Mouse (Mus musculus) cerebellum, adult 18-20 months (tissue): Measurements from ENCODE around the gene Cysrt1.

ENCODE experiments used
- DNase-seq, 2 experiments: peaks; one replicate each; pipeline ENCODE4 v3.0.0; 2021

The Cysrt1 gene

DNA sequence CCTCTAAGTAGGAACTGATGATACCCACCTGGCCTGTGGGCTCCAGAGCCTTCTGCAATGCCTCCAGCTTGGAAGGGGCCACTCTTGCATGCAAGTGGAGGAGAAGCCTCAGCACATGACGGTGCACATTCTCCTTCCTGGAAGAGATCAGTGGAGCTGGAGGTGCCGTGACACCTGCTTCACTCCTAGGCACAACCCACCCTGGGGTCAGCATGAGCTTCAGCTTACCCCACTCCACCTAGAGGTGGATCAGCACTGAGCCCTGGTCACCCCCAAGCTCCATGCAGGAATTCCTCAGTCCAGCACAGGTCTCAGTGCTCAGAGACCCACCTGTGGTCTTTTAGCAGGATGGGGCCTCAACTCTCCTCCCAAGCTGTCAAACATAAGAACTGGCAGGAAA lies 41.6 kb downstream of the Cysrt1 start:
- no peak for DNase-seq

DNA sequence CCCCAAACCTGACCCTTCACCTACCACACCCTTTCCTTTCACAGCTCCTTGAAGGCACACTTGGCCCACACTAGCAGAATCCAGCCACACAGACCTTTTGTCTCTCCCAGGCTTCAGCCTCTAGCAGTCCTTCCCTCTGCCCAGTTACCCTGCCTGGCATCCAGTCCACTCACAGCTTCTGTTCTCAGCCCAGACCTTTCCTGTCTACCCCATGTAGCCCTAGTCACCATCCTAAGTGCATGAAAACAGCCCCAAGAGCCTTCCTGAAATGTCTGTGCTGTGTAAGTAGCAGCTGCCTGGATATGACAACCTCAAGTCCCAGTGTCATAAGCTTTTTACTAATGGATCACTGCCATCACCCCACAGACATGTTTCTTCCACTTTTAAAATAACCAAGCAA lies 44.3 kb downstream of the Cysrt1 start:
- DNase-seq: no peak

DNA sequence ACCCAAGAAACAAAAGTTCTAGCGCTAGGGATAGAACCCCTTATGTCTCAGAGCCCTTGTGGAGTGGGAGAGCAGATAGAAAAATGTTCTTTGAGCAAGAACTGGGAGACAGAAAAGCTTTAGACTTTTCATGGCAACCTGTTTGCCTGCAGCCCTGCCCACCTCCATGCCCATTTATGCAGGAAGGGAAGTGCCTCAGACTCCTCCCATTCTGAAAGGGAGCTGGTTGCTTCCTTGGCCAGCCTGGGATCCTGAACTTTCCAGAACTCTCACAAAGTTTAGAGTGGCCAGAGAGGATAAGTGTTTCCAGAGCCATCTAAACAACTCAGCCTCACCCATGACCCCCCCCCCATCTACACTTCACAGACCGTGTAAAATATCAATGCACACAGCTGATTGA lies 45.1 kb downstream of the Cysrt1 start:
- no peak for DNase-seq

DNA sequence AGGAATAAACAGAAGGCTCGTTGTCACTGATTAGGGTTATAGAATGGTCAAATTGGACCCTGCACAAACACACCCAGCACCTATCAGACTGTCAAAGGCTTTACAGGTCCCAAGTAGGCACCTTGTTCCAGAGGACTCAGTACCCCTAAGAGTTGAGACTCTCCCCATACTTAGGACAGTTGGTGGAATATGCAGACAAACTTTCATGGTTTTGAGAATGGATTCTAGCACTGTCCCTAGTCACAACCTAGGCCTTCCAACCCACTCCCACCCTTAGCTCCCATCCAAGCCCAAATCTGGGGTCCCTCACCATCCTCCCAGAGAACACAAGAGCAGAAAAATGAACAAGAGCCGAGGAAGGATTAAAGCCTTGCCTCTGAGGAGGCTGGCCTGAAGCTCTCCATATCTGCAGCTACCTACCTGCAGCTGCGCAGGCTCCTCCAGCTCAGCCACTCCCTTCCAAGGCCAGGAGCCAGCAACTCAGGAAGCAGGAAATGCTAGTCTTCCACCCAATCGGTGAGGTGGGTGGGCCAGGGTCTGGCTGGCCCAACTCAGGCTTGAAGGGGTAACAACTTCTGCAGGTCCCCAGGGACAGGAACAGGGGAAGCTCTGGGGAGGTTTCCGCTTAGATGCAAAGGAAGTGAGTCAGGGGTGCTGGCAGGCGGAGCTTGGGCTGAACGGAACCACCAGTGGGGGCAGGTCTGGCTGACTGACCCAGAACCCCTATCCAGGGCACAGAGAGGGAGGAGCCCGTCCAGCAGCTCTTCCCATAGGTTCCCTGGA lies 45.9 kb downstream of the Cysrt1 start, which contains the start of gene Tor4a:
Gene Tor4a, minus strand, starts transcription at position 715 of the 783 bp plus-strand sequence.
- no peak for DNase-seq

DNA sequence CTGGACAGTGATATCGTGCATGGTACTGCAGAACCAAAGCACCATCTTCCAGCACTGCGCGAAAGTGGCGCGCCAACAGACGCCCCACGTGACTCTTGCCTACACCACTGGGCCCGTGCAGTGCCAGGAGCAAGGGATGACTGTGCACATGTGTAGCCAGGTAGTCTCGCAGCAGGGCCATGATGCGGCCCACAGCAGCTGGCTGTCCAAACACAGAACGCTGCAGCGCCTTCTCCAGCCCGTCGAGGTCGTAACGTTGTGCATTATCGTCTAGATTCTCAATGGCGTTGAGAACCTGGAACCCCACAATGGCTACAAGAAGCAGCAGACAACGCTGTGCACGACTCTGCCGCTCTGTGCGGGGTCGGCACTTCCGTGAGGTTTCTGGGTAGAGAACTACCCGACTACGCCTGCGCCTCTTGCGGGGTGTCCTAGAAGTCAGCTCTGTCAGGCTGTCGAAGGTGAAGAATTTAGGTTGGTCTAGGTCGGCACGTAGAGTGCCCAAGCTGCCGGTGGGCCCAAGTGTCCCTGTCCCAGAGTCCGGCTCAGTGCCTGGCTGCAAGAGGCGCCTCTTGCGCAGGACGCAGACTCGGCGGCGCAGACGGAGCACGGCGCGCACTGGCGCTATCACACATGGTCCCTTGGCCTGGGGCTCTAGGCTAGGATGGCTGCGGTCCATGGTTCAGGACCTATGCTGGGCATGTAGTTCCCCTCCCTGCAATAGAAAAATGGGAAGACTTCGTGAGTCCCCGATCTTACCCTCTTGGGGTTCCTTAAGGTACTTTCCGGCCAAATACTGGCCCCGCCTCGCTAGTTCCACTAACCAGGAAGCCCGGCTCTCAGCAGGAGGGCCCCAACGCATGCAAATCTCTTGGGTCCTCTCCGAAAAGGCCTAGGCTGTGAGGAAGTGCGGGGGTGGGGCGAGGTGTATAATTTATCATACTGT lies 46.8 kb downstream of the Cysrt1 start:
- no peak for DNase-seq

DNA sequence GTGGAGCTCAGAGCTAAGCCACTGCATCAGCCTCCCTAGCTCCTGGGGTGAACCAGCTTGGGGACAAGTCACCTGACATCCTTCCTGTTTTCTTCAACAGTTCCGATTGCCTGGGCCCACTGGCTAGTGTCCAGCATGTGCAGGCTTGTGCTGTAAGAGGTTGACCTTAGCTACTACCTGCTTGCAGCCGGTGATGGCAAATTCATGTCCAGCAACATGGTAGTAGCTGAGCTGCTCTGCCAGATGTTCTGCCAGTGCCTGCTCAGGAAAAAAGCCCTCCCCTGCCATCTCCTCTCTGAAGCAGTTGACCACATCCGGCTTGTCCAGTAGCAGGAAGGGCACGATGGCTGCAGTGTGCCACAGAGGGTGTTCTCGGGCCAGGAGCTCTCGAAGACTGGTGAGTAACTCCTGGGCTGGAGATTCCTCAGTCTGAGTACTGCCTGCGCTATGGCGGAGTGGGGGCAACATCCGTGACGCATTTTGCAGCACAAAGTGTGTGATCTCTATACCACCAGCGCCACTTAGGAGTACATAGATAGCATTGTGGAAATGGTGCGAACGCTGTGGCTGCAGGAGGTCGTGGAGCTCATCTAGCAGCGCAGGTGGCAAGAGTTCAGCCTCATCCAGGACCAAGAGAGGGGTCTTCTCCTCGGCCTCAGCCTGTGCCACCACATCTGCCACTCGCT lies 47.6 kb downstream of the Cysrt1 start:
- DNase-seq: no peak

DNA sequence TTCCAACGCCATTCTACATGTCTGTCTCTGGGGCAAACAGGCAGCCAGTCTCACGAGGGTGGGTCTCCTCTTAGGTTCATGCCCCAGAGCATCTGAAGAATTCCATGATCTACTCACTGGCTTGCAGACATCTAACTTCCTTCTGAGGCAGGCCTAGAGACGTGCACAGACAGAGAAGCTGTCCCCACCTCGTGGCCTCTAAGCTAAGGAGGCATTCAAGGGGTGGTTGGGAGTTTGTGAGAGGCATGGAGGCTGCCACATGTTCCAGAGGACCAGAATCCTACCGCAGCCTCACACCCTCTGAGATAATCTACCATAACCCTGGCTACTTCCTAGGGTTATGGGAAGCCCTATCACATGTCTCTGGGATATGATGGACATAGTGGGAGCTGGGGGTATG lies 48.2 kb downstream of the Cysrt1 start:
- no peak for DNase-seq

DNA sequence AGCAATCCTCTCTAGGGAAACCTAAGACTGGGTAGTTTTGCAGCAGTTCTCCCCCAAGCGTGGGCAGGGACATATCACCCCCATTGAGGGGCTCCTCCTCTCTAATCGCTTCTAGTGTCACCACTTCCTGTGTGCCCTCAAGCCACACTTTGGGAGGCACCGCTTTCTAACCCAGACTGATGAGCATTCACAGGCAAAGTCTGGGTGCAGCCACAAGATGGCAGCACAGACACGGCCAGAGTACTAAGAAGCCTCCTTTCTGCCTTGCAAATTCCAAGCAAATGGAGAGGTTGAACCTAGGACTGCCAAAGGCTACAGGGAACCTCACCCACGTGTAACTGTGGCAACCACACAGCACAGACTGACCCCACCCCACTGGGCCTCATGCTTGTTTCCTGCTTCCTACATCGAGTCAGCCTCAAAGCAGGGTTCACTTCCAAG lies 48.9 kb downstream of the Cysrt1 start:
- peak; percentile 85 to 90 for DNase-seq
